Mouse (Mus musculus): ENCODE data around the gene Col7a1. TPM values are rescaled to one million over a fixed set of nuclear protein-coding genes. Genes with fewer than 3 reads are reported as not detected.

Col7a1 gene
- 6.9 and 7.2 TPM in 2 replicates for polyA plus RNA-seq (2015; fragmentation: Nextera tagmentation; extraction: Ambion mirVana)

GRCm38 (mm10) chr9:108953081-108953636 is at the start of gene Col7a1:
TSS of gene Col7a1 (plus strand) at chr9:108953586.

GRCm38 (mm10) chr9:108914491-108914890 is 38.9 kb upstream of the Col7a1 start, which contains the start of gene Tmem89:
TSS of gene Tmem89 (plus strand) at chr9:108914619.

GRCm38 (mm10) chr9:108936418-108937364 is 16.7 kb upstream of the Col7a1 start, which contains the start of gene Uqcrc1:
TSS of gene Uqcrc1 (plus strand) at chr9:108936633.

GRCm38 (mm10) chr9:108985710-108986109 is 32.3 kb downstream of the Col7a1 start, which contains the start of gene Ucn2:
TSS of gene Ucn2 (plus strand) at chr9:108986010.

GRCm38 (mm10) chr9:108991428-108992084 is 38.2 kb downstream of the Col7a1 start, which contains the start of gene Pfkfb4:
TSS of gene Pfkfb4 (plus strand) at chr9:108991778.

Small RNAs within 50 kb of the gene (microRNA-seq; reads per million reads assigned to microRNA genes)
- gene Mir711 (ENCODE audit: borderline replicate concordance, insufficient number of aligned reads) = not detected

Other genes starting within 250 kb of the Col7a1 start
- gene Ip6k2, start 169.8 kb upstream of the Col7a1 start, polyA plus RNA-seq (2015; fragmentation: Nextera tagmentation; extraction: Ambion mirVana) = 54.1 and 55.9 TPM in 2 replicates
- 8.4 and 9.3 TPM in 2 replicates for gene Nckipsd, start 145.2 kb upstream of the Col7a1 start, polyA plus RNA-seq (2015; fragmentation: Nextera tagmentation; extraction: Ambion mirVana)
- 1.7 and 1.9 TPM in 2 replicates for gene Celsr3, start 127.3 kb upstream of the Col7a1 start, polyA plus RNA-seq (2015; fragmentation: Nextera tagmentation; extraction: Ambion mirVana)
- gene Slc26a6, start 100.3 kb upstream of the Col7a1 start, polyA plus RNA-seq (2015; fragmentation: Nextera tagmentation; extraction: Ambion mirVana) = 4.9 and 6.0 TPM in 2 replicates
- gene Tmem89, start 39.0 kb upstream of the Col7a1 start, polyA plus RNA-seq (2015; fragmentation: Nextera tagmentation; extraction: Ambion mirVana) = 0.17 TPM in 1 of 2 replicates, not detected in the other
- gene Uqcrc1, start 17.0 kb upstream of the Col7a1 start, polyA plus RNA-seq (2015; fragmentation: Nextera tagmentation; extraction: Ambion mirVana) = 300 and 412 TPM in 2 replicates
- 0.30 TPM in 1 of 2 replicates, not detected in the other for gene Ucn2, start 32.4 kb downstream of the Col7a1 start, polyA plus RNA-seq (2015; fragmentation: Nextera tagmentation; extraction: Ambion mirVana)
- gene Pfkfb4, start 38.2 kb downstream of the Col7a1 start, polyA plus RNA-seq (2015; fragmentation: Nextera tagmentation; extraction: Ambion mirVana) = 5.4 and 5.8 TPM in 2 replicates
- 120 and 181 TPM in 2 replicates for gene Shisa5, start 85.0 kb downstream of the Col7a1 start, polyA plus RNA-seq (2015; fragmentation: Nextera tagmentation; extraction: Ambion mirVana)
- 19.0 and 28.9 TPM in 2 replicates for gene Trex1, start 106.1 kb downstream of the Col7a1 start, polyA plus RNA-seq (2015; fragmentation: Nextera tagmentation; extraction: Ambion mirVana)
- gene Atrip, start 120.5 kb downstream of the Col7a1 start, polyA plus RNA-seq (2015; fragmentation: Nextera tagmentation; extraction: Ambion mirVana) = 14.4 and 21.7 TPM in 2 replicates
- gene Ccdc51, start 128.9 kb downstream of the Col7a1 start, polyA plus RNA-seq (2015; fragmentation: Nextera tagmentation; extraction: Ambion mirVana) = 20.5 and 24.2 TPM in 2 replicates
- gene Tma7, start 129.0 kb downstream of the Col7a1 start, polyA plus RNA-seq (2015; fragmentation: Nextera tagmentation; extraction: Ambion mirVana) = 801 and 807 TPM in 2 replicates
- gene Plxnb1, start 141.8 kb downstream of the Col7a1 start, polyA plus RNA-seq (2015; fragmentation: Nextera tagmentation; extraction: Ambion mirVana) = 7.9 and 14.1 TPM in 2 replicates
- gene Fbxw21, start 208.5 kb downstream of the Col7a1 start, polyA plus RNA-seq (2015; fragmentation: Nextera tagmentation; extraction: Ambion mirVana) = 0.18 TPM in 1 of 2 replicates, not detected in the other
- gene Fbxw13, start 242.4 kb downstream of the Col7a1 start, polyA plus RNA-seq (2015; fragmentation: Nextera tagmentation; extraction: Ambion mirVana) = not detected in 2 replicates

All from adrenal gland, postnatal 0 days (tissue).